Mouse (Mus musculus): Measurements from ENCODE around the gene Dtx2.
"Not testable (repeated sequence)": the region's sequence is repeated elsewhere in the genome, so short reads cannot be mapped to it uniquely, and the experiment has no call there.

The Dtx2 gene

GRCm38 (mm10) chr5:136025712-136026111 lies 31.1 kb downstream of the Dtx2 start:
- no peak for DNase-seq (ENCODE audit: low read depth, low spot score)

GRCm38 (mm10) chr5:136026859-136027258 lies 32.3 kb downstream of the Dtx2 start:
- peak; percentile 33 for DNase-seq (ENCODE audit: low read depth, low spot score)

GRCm38 (mm10) chr5:136027612-136028311 lies 33.2 kb downstream of the Dtx2 start:
- no peak for DNase-seq (ENCODE audit: low read depth, low spot score)

- no peak for DNase-seq (ENCODE audit: low read depth, low spot score)
Measured at GRCm38 (mm10) chr5:136034868-136035267, 40.3 kb downstream of the Dtx2 start.

GRCm38 (mm10) chr5:136035285-136035684 lies 40.7 kb downstream of the Dtx2 start:
- no peak for DNase-seq (ENCODE audit: low read depth, low spot score)

- DNase-seq (ENCODE audit: low read depth, low spot score) = no peak
Measured at GRCm38 (mm10) chr5:136036667-136037066, 42.1 kb downstream of the Dtx2 start.

- no peak for DNase-seq (ENCODE audit: low read depth, low spot score)
Measured at GRCm38 (mm10) chr5:136038258-136039214, 43.9 kb downstream of the Dtx2 start, which contains the start of gene Upk3b. Gene Upk3b (plus strand): TSS chr5:136038496.

GRCm38 (mm10) chr5:136040210-136040609 lies 45.6 kb downstream of the Dtx2 start:
- no peak for DNase-seq (ENCODE audit: low read depth, low spot score)

- DNase-seq (ENCODE audit: low read depth, low spot score) = no peak
Measured at GRCm38 (mm10) chr5:136041260-136041659, 46.7 kb downstream of the Dtx2 start.

- DNase-seq (ENCODE audit: low read depth, low spot score) = no peak
Measured at GRCm38 (mm10) chr5:136041666-136042065, 47.1 kb downstream of the Dtx2 start.

- no peak for DNase-seq (ENCODE audit: low read depth, low spot score)
Measured at GRCm38 (mm10) chr5:136044865-136045264, 50.3 kb downstream of the Dtx2 start.

- peak; percentile 9 for DNase-seq (ENCODE audit: low read depth, low spot score)
Measured at GRCm38 (mm10) chr5:136045408-136045807, 50.8 kb downstream of the Dtx2 start.

- peak; percentile 73 for DNase-seq (ENCODE audit: low read depth, low spot score)
Measured at GRCm38 (mm10) chr5:136045987-136046386, 51.4 kb downstream of the Dtx2 start.

- not testable (repeated sequence) for DNase-seq (ENCODE audit: low read depth, low spot score)
Measured at GRCm38 (mm10) chr5:136048541-136048940, 53.9 kb downstream of the Dtx2 start.

GRCm38 (mm10) chr5:136049926-136050325 lies 55.3 kb downstream of the Dtx2 start:
- DNase-seq (ENCODE audit: low read depth, low spot score) = peak; percentile 6

GRCm38 (mm10) chr5:136051231-136052085 lies 56.9 kb downstream of the Dtx2 start:
- peak; percentile 27 for DNase-seq (ENCODE audit: low read depth, low spot score)

GRCm38 (mm10) chr5:136052861-136053655 lies 58.5 kb downstream of the Dtx2 start:
- no peak for DNase-seq (ENCODE audit: low read depth, low spot score)

GRCm38 (mm10) chr5:136054301-136055077 lies 59.9 kb downstream of the Dtx2 start, which contains the start of gene Upk3bl:
Gene Upk3bl (plus strand): TSS chr5:136054492.
- no peak for DNase-seq (ENCODE audit: low read depth, low spot score)

- no peak for DNase-seq (ENCODE audit: low read depth, low spot score)
Measured at GRCm38 (mm10) chr5:136056062-136056461, 61.5 kb downstream of the Dtx2 start.

- DNase-seq (ENCODE audit: low read depth, low spot score) = no peak
Measured at GRCm38 (mm10) chr5:136057085-136057484, 62.5 kb downstream of the Dtx2 start.
